Mouse (Mus musculus) hindbrain, embryonic 10.5 days (tissue): ENCODE data around the gene Dcakd. TPM values are rescaled to one million over a fixed set of nuclear protein-coding genes. Genes with fewer than 3 reads are reported as not detected.

Source experiments
- polyA plus RNA-seq: library from polyadenylated mRNA; unstranded; fragments of >200 nt; fragmentation: Nextera tagmentation; extraction: Ambion mirVana; gene quantifications from 2 replicates; pipeline ENCODE4 v1.2.1, GENCODE M21; 2016

Gene Dcakd
- polyA plus RNA-seq, 1 experiment from 2014 or later: 276 TPM

Other genes with a start within 250 kb of the Dcakd start
- 71.1 and 81.3 TPM in 2 replicates for gene Gjc1, start 208.6 kb downstream of the Dcakd start, polyA plus RNA-seq
- not detected in 2 replicates for gene Higd1b, start 192.5 kb downstream of the Dcakd start, polyA plus RNA-seq
- gene Eftud2, start 147.3 kb downstream of the Dcakd start, polyA plus RNA-seq: 290 and 328 TPM in 2 replicates
- 1.9 and 2.2 TPM in 2 replicates for gene Ccdc103, start 147.1 kb downstream of the Dcakd start, polyA plus RNA-seq
- gene Fam187a, start 143.2 kb downstream of the Dcakd start, polyA plus RNA-seq: not detected in 2 replicates
- 0.17 TPM in 1 of 2 replicates, not detected in the other for gene Gfap, start 127.4 kb downstream of the Dcakd start, polyA plus RNA-seq
- 11.6 and 12.2 TPM in 2 replicates for gene Kif18b, start 103.2 kb downstream of the Dcakd start, polyA plus RNA-seq
- gene C1ql1, start 81.6 kb downstream of the Dcakd start, polyA plus RNA-seq: 4.4 and 11.5 TPM in 2 replicates
- 47.1 and 55.6 TPM in 2 replicates for gene Nmt1, start 143 bp downstream of the Dcakd start, polyA plus RNA-seq
- gene Plcd3, start 73.3 kb upstream of the Dcakd start, polyA plus RNA-seq: 1.6 and 1.9 TPM in 2 replicates
- 7.7 and 8.3 TPM in 2 replicates for gene Acbd4, start 73.3 kb upstream of the Dcakd start, polyA plus RNA-seq
- gene Hexim1, start 87.9 kb upstream of the Dcakd start, polyA plus RNA-seq: 1.7 and 2.3 TPM in 2 replicates
- 7.7 and 8.9 TPM in 2 replicates for gene Hexim2, start 104.1 kb upstream of the Dcakd start, polyA plus RNA-seq
- gene Fmnl1, start 142.8 kb upstream of the Dcakd start, polyA plus RNA-seq: 0.72 and 1.5 TPM in 2 replicates
- gene 1700023F06Rik, start 180.2 kb upstream of the Dcakd start, polyA plus RNA-seq: 0.24 and 0.27 TPM in 2 replicates
- not detected in 2 replicates for gene Spata32, start 190.1 kb upstream of the Dcakd start, polyA plus RNA-seq
- 3.9 and 4.2 TPM in 2 replicates for gene Map3k14, start 239.1 kb upstream of the Dcakd start, polyA plus RNA-seq